Mouse (Mus musculus) frontal cortex, adult (tissue): ENCODE measurements around the gene Tmed11.
A peak's percentile ranks its signal among the peaks of the same experiment; 100 is the strongest.
"Not testable (repeated sequence)": the region's sequence is repeated elsewhere in the genome, so short reads cannot be mapped to it uniquely, and the experiment has no call there.

Source experiments
- ATAC-seq: cut with Nextera tagmentation; 2 replicates; pipeline ENCODE4 v1.9.2; 2017; ENCODE audit warnings: mild to moderate bottlenecking, moderate library complexity, mixed read lengths; ENCODE audit not compliant: low TSS enrichment

Tmed11 gene

DNA sequence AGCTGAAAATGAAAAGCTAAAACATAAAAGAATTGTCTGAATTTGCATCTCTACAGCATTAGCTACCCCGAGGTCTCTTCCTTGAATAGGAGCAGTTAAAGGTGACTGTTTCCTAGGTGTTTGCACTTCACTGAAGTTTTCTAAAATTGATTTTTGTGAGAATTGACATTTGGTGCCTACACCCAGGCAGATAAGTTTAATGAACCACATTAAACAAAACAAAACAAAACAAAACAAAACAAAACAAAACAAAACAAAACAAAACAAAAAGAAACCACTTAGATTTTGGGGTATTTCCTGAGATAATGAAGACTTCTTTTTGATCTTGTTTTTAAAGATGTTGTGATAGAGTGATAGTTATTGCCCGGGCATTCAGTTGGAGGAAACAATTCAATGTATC is at the start of gene Tmed11:
TSS of gene Tmed11 (minus strand) at position 101 of the 400 bp plus-strand sequence.
- ATAC-seq: not testable (repeated sequence)

- ATAC-seq: no peak
Observed at GRCm38 (mm10) chr5:108836156-108836555, 41.0 kb upstream of the Tmed11 start.

- ATAC-seq: no peak
Observed at GRCm38 (mm10) chr5:108823276-108823675, 28.1 kb upstream of the Tmed11 start.

DNA sequence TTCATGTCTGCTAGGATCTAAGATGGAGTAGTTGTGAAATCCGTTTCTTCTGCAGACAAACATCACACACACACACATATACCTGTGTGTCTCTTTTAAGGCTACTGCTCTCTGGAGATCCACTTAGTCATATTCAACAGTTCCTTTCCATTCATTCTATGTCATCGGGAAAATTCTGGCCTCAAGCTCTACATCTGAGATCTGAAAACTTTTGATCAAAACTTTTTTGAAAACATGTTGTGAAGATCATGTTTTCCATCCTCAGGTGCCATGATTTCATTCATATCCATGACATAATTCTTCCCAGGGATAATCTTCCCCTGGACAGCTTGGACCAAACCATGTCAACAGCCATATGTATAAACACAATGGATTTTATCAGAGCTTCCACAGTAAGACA is 13.6 kb upstream of the Tmed11 start, which contains the start of gene Vmn2r8:
TSS of gene Vmn2r8 (minus strand) at position 101 of the 400 bp plus-strand sequence.
- ATAC-seq: not testable (repeated sequence)

GRCm38 (mm10) chr5:108803646-108804045 is 8.5 kb upstream of the Tmed11 start:
- ATAC-seq: no peak

DNA sequence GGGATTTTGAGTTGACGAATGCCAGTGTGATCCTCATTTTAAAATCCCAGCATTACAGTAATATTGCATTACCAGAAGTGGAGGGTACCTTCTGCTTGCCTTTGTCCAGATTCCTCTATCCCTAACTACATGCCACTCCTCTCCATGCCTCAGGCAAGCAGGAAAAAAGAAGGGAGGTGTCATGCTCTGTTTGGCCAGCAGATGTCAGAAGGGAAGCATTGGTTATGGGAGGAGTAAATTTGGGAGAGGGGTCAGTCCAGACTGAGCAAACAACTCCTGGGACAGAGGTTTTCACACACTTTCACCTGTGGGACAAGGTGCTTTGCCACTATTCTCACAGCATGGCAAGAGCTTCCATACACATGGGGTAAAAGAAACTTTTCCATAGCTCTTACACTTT is 4.8 kb downstream of the Tmed11 start:
- ATAC-seq: not testable (repeated sequence)

GRCm38 (mm10) chr5:108774630-108775306 is 20.4 kb downstream of the Tmed11 start, which contains the start of gene Rnf212:
Gene Rnf212, minus strand, starts transcription at chr5:108774982.
- ATAC-seq: no peak

GRCm38 (mm10) chr5:108760002-108760401 is 35.2 kb downstream of the Tmed11 start:
- no peak for ATAC-seq

DNA sequence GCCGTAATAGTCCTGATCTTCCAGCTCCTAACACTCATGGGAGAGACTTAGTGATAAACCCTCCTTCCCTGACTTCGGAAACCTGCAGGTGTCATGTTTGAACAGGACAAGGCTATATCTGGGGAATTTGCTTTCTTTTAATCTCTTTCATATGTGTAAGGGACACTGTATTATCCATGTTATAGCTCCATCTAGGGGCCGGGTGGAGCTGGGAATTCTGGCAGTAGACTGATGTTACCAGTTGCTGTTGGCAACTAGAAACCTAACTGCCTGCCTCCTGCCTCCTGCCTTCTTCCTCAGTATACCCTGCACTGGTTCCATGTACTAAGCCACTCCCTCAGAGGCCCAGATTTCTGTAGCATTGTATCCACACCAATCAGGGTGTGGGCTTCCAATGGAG is 36.8 kb downstream of the Tmed11 start:
- peak; percentile 82 for ATAC-seq

GRCm38 (mm10) chr5:108751258-108751657 is 43.9 kb downstream of the Tmed11 start:
- ATAC-seq: not testable (repeated sequence)

DNA sequence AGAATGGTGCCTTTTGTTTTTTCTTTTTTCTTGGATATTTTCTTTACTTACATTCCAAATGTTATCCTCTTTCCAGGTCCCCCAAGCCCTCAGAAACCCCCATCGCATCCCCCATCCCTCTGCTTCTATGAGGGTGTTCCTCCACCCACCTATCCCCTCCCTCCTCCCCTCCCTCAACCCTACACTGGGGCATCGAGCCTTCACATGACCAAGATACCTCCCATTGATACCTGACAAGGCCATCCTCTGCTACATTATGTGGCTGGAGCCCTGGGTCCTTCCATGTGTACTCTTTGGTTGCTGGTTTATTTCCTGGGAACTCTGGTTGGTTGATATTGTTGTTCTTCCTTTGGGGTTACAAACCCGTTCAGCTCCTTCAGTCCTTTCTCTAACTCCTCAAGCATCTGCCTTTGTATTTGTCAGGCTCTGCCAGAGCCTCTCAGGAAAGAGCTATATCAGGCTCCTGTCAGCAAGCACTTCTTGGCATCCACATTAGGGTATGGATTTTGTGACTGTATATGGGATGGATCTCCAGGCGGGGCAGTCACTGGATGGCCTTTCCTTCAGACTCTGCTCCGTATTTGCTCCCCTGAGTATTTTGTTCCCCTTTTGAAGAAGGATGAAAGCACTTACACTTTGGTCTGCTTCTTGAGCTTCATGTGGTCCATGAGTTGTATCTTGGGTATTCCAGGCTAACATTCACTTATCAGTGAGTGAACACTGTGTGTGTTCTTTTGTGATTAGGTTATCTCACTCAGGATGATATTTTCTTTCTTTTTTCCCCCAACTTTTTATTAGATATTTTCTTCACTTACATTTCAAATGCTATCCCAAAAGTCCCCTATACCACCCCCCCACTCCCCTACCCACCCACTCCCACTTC is 44.6 kb downstream of the Tmed11 start:
- no peak for ATAC-seq

- no peak for ATAC-seq
Observed at GRCm38 (mm10) chr5:108744629-108745028, 50.5 kb downstream of the Tmed11 start.

DNA sequence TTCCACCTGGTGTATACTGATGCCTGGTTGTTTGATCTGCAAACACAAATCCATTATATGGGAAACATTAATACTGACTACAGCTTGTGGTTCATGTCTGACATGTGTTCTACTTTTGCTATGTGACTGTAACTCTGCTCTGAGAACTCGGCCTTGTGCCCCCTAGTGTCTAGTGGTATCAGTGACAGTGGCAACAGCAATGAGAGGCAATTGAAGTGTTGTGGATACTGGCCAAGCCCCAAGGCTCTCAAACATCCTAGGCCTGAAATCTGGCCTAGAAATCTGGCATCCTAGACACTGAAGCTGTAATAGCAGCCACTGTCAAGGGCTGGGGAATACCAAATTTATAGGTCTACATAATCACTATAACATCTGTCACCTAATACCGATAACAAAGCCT is 51.3 kb downstream of the Tmed11 start:
- no peak for ATAC-seq

DNA sequence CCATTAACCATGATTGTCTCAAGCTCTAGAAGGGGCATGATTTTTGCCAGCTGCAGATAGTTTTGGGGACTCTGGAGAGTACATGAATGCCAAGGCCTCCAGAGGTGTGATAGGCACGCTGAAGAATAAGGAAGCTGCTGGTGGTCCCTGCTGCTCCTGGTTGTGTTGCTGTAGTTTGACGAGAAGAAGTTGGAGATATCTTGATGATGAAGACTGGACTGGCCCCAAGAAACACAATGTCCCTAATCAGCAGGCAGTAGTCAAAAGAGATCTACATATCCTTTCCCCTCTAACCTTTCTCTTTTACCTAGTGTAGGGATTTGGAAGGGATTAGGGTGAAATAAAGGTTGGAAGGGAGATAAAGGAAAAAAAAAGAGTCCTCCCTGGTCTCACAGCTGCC is 52.6 kb downstream of the Tmed11 start:
- ATAC-seq: no peak

DNA sequence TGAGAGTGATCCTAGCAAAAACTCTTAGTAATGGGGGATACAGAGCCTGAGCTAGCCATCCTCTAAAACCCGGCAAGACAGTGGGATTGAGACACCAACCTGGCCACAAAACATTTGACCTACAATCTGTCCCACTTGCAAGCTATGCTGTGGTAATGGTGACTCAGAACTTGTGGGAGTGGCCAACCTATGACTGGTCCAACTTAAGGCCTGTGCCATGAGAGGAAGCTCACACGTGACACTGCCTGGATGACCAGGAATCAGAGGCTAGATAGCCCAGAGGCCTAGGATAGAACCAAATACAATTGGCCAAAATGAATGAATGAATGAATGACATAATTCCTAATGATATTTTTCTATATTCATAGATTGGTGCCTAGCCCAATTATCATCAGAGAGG is 53.3 kb downstream of the Tmed11 start:
- no peak for ATAC-seq

DNA sequence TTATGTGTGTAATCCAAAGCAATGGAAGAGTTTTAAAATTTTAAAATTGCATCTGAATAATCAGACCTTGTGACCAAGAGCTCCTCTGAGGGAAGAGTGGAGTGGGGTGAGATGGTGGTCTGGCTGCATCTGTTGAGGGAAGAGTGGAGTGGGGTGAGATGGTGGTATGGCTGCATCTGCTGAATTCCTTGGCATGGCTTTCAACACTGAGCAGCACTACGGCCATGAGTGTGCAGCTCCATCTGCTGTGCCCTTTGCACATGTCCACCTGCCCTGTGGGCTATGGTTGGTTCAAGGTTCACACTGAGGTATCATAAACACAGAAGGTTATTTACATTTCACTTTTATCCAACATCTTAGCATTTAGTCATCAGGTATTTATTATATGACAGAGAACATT is 67.7 kb downstream of the Tmed11 start:
- no peak for ATAC-seq
